Mouse (Mus musculus): ENCODE data around the gene Slc4a2.

Gene Slc4a2

GRCm38 (mm10) chr5:24423129-24424003 is at the start of gene Slc4a2, which contains the start of gene Cdk5:
Slc4a2 (plus strand) TSS chr5:24423837.
Cdk5 (minus strand) TSS chr5:24423530.
- peak; percentile 96 for DNase-seq (ENCODE audit: low read depth)

- no peak for DNase-seq (ENCODE audit: low read depth)
Measured at GRCm38 (mm10) chr5:24374216-24374615, 49.4 kb upstream of the Slc4a2 start.

- DNase-seq (ENCODE audit: low read depth) = no peak
Measured at GRCm38 (mm10) chr5:24374666-24375328, 48.8 kb upstream of the Slc4a2 start.

GRCm38 (mm10) chr5:24378700-24379099 is 44.9 kb upstream of the Slc4a2 start:
- no peak for DNase-seq (ENCODE audit: low read depth)

- DNase-seq (ENCODE audit: low read depth) = no peak
Measured at GRCm38 (mm10) chr5:24379501-24379900, 44.1 kb upstream of the Slc4a2 start.

- no peak for DNase-seq (ENCODE audit: low read depth)
Measured at GRCm38 (mm10) chr5:24380499-24380898, 43.1 kb upstream of the Slc4a2 start.

- no peak for DNase-seq (ENCODE audit: low read depth)
Measured at GRCm38 (mm10) chr5:24381486-24381885, 42.2 kb upstream of the Slc4a2 start.

- no peak for DNase-seq (ENCODE audit: low read depth)
Measured at GRCm38 (mm10) chr5:24381988-24382387, 41.6 kb upstream of the Slc4a2 start.

GRCm38 (mm10) chr5:24383026-24383859 is 40.4 kb upstream of the Slc4a2 start:
- DNase-seq (ENCODE audit: low read depth) = peak; percentile 96

- no peak for DNase-seq (ENCODE audit: low read depth)
Measured at GRCm38 (mm10) chr5:24384407-24384806, 39.2 kb upstream of the Slc4a2 start.

GRCm38 (mm10) chr5:24385374-24385773 is 38.3 kb upstream of the Slc4a2 start:
- DNase-seq (ENCODE audit: low read depth) = no peak

- DNase-seq (ENCODE audit: low read depth) = no peak
Measured at GRCm38 (mm10) chr5:24385887-24386550, 37.6 kb upstream of the Slc4a2 start.

- DNase-seq (ENCODE audit: low read depth) = no peak
Measured at GRCm38 (mm10) chr5:24387264-24388241, 36.1 kb upstream of the Slc4a2 start.

- DNase-seq (ENCODE audit: low read depth) = no peak
Measured at GRCm38 (mm10) chr5:24388246-24388915, 35.3 kb upstream of the Slc4a2 start.

- no peak for DNase-seq (ENCODE audit: low read depth)
Measured at GRCm38 (mm10) chr5:24389011-24389657, 34.5 kb upstream of the Slc4a2 start.

GRCm38 (mm10) chr5:24389658-24390020 is 34.0 kb upstream of the Slc4a2 start:
- no peak for DNase-seq (ENCODE audit: low read depth)

- no peak for DNase-seq (ENCODE audit: low read depth)
Measured at GRCm38 (mm10) chr5:24391864-24392263, 31.8 kb upstream of the Slc4a2 start, which contains the start of gene Atg9b. Atg9b (minus strand) TSS chr5:24392143.

GRCm38 (mm10) chr5:24392724-24393123 is 30.9 kb upstream of the Slc4a2 start:
- DNase-seq (ENCODE audit: low read depth) = no peak

GRCm38 (mm10) chr5:24393392-24393997 is 30.1 kb upstream of the Slc4a2 start, which contains the start of gene Abcb8:
Abcb8 (plus strand) TSS chr5:24393663.
- DNase-seq (ENCODE audit: low read depth) = peak; percentile 95

All from c-Kit-positive CD71-negative TER-119-negative erythroid progenitor cells, embryonic 14.5 days (primary cell).